13 mouse cellular contexts compared by ENCODE assay signal in genomic region chr2:4460897-4461296, GRCm38 (mm10).
DNase-seq lines count a peak whose midpoint lies in the region; ATAC-seq lines count a peak whose summit lies in the region.
"Had no signal": no experiment of that assay in that cellular context is flagged by ENCODE, and none has a peak within 500 bp of the region (broad histone marks: within the 10 kb centered on the region; RNA-seq: fewer than 3 reads in every experiment).

No protein-coding gene starts in this region.

- no peaks in the 10 kb centered on the region for H3K36me3 ChIP-seq in embryonic facial prominence, embryonic 14.5 days (ENCODE audit: control insufficient read depth, insufficient read depth, low read length)
- H3K36me3 ChIP-seq in neural tube, embryonic 14.5 days (ENCODE audit: control insufficient read depth, insufficient read depth, low read length): no peaks in the 10 kb centered on the region
- H3K36me3 ChIP-seq: embryonic facial prominence, embryonic 12.5 days had no signal

- no peak overlapping the region for H3K27ac ChIP-seq in embryonic facial prominence, embryonic 14.5 days (replicated peaks; ENCODE audit: low read depth, low read length)
- no peak overlapping the region for H3K27ac ChIP-seq in neural tube, embryonic 14.5 days (ENCODE audit: low read depth, low read length)
- H3K27ac ChIP-seq: embryonic facial prominence, embryonic 12.5 days had no signal

- no peaks in the 10 kb centered on the region for H3K27me3 ChIP-seq in embryonic facial prominence, embryonic 14.5 days (replicated peaks; ENCODE audit: control insufficient read depth, insufficient read depth, low read length)
- H3K27me3 ChIP-seq in neural tube, embryonic 14.5 days (ENCODE audit: control insufficient read depth, insufficient read depth, low read length): no peaks in the 10 kb centered on the region
- H3K27me3 ChIP-seq: embryonic facial prominence, embryonic 12.5 days had no signal

- 0 out of 2 replicates have a peak, but pooled peaks have one; percentile 19 for ATAC-seq in embryonic facial prominence, embryonic 14.5 days (ENCODE audit: low read depth)
- ATAC-seq in neural tube, embryonic 14.5 days (ENCODE audit: low read depth): peak; percentile 49; the same call in 1 of the 2 replicates
- ATAC-seq: liver, postnatal 0 days had no signal

- 64% methylated on average over 5 of the region's 5 CpGs for WGBS in embryonic facial prominence, embryonic 14.5 days
- WGBS in neural tube, embryonic 14.5 days: 56% methylated on average over 5 of the region's 5 CpGs

- H3K4me3 ChIP-seq in embryonic facial prominence, embryonic 14.5 days (ENCODE audit: low read depth, low read length): no peak overlapping the region
- H3K4me3 ChIP-seq in neural tube, embryonic 14.5 days (ENCODE audit: low read depth, low read length): no peak overlapping the region
- H3K4me3 ChIP-seq: embryonic facial prominence, embryonic 12.5 days had no signal

- H3K9ac ChIP-seq in embryonic facial prominence, embryonic 14.5 days (ENCODE audit: low read depth, low read length): no peak overlapping the region
- no peak overlapping the region for H3K9ac ChIP-seq in neural tube, embryonic 14.5 days (replicated peaks; ENCODE audit: low read depth, low read length)
- H3K9ac ChIP-seq: embryonic facial prominence, embryonic 12.5 days; liver, postnatal 0 days had no signal

- H3K4me2 ChIP-seq in embryonic facial prominence, embryonic 14.5 days (ENCODE audit: low read depth, low read length): no peak overlapping the region
- H3K4me2 ChIP-seq in neural tube, embryonic 14.5 days (ENCODE audit: low read depth, low read length): no peak overlapping the region
- H3K4me2 ChIP-seq: embryonic facial prominence, embryonic 12.5 days had no signal

- no peaks in the 10 kb centered on the region for H3K9me3 ChIP-seq in embryonic facial prominence, embryonic 14.5 days (ENCODE audit: control insufficient read depth, low read length)
- H3K9me3 ChIP-seq in neural tube, embryonic 14.5 days (ENCODE audit: control insufficient read depth, low read length): no peaks in the 10 kb centered on the region
- H3K9me3 ChIP-seq: embryonic facial prominence, embryonic 12.5 days had no signal

- peak; percentile 41 to 43 for DNase-seq in heart, adult 18-20 months
- no peak for DNase-seq in heart, postnatal 4 days
- DNase-seq in lung, postnatal 36 days: peak; percentile 43
- no peak for DNase-seq in lung, postnatal 14 days
- no peak for DNase-seq in embryonic facial prominence, embryonic 14.5 days (ENCODE audit: low spot score)
- DNase-seq in adrenal gland, adult 18-20 months (ENCODE audit: low spot score in 2 of 2): no peak
- DNase-seq in urinary bladder, postnatal 25 days (ENCODE audit: low spot score): no peak
- DNase-seq: cerebellum, adult 9-10 months; gastrocnemius, postnatal 36 days; liver, postnatal 0 days; thymus, postnatal 25 days had no signal

- peaks cover 19% of the 10 kb centered on the region for H3K4me1 ChIP-seq in embryonic facial prominence, embryonic 14.5 days (ENCODE audit: control insufficient read depth, insufficient read depth, low read length)
- H3K4me1 ChIP-seq in neural tube, embryonic 14.5 days (ENCODE audit: control insufficient read depth, insufficient read depth, low read length): peaks cover 20% of the 10 kb centered on the region; the same call in 1 of the 2 replicates

Comparison
In these comparisons a context has a peak if more than half of its experiments do, and no peak if none do; other contexts are left out.
1. DNase-seq: peak in heart, adult 18-20 months (2 of 2) and lung, postnatal 36 days (single experiment); none in heart, postnatal 4 days (single experiment), lung, postnatal 14 days (single experiment), embryonic facial prominence, embryonic 14.5 days (single experiment), adrenal gland, adult 18-20 months (0 of 2) and urinary bladder, postnatal 25 days (single experiment).